Mouse (Mus musculus) stomach, postnatal 0 days (tissue): ENCODE measurements around the gene Ccdc92b. TPM values are rescaled to one million over a fixed set of nuclear protein-coding genes. Genes with fewer than 3 reads are reported as not detected.

ENCODE experiments used
- ATAC-seq: fragments of 200-750 bp; cut with Nextera tagmentation; 2 replicates; pipeline ENCODE4 v1.8.0; 2017; ENCODE audit not compliant: low FRiP score, low TSS enrichment
- DNase-seq: peaks from one replicate; pipeline ENCODE4 v3.0.0-alpha.2; 2016; ENCODE audit warnings: low spot score
- H3K27ac ChIP-seq: fragments of 300-500 bp; sonication (generic); replicated peaks from 2 replicates; pipeline ENCODE4 v1.5.1; 2014; ENCODE audit warnings: mild to moderate bottlenecking, control low read depth
- H3K27me3 ChIP-seq: fragments of 300-500 bp; sonication (generic); 2 replicates; pipeline ENCODE4 v1.6.1; 2014; ENCODE audit warnings: low read length; ENCODE audit not compliant: control insufficient read depth, insufficient read depth
- H3K36me3 ChIP-seq: fragments of 300-500 bp; sonication (generic); 2 replicates; pipeline ENCODE4 v1.6.1; 2014; ENCODE audit warnings: low read length, mixed read lengths; ENCODE audit not compliant: control insufficient read depth, insufficient read depth
- H3K4me1 ChIP-seq: fragments of 300-500 bp; sonication (generic); replicated peaks from 2 replicates; pipeline ENCODE4 v1.6.1; 2014; ENCODE audit warnings: antibody characterized with exemption; ENCODE audit not compliant: control insufficient read depth, insufficient read depth
- H3K4me2 ChIP-seq: fragments of 300-500 bp; sonication (generic); replicated peaks from 2 replicates; pipeline ENCODE4 v1.6.1; 2014; ENCODE audit warnings: low read depth, mild to moderate bottlenecking, control low read depth, moderate library complexity
- H3K4me3 ChIP-seq: fragments of 300-500 bp; sonication (generic); 2 replicates; pipeline ENCODE4 v1.5.1; 2014; ENCODE audit warnings: low read depth, low read length, control low read depth
- H3K9ac ChIP-seq: fragments of 300-500 bp; sonication (generic); 2 replicates; pipeline ENCODE4 v1.6.1; 2014; ENCODE audit warnings: mild to moderate bottlenecking, low read length, control low read depth, mixed read lengths
- H3K9me3 ChIP-seq: fragments of 300-500 bp; sonication (generic); 2 replicates; pipeline ENCODE4 v1.6.1; 2016; ENCODE audit warnings: low read length; ENCODE audit not compliant: control insufficient read depth
- CTCF ChIP-seq: IDR thresholded peaks from 2 replicates; pipeline ENCODE4 v1.5.1; 2016; ENCODE audit warnings: antibody characterized with exemption, low read depth, mild to moderate bottlenecking, moderate library complexity
- EP300 ChIP-seq: optimal IDR thresholded peaks from 2 replicates; pipeline ENCODE3; 2016; ENCODE audit warnings: antibody characterized with exemption
- WGBS: fragments of 180-500 bp; shearing (Covaris S2); extraction: QIAGEN DNeasy Blood & Tissue Kit; methylation state at CpG from one replicate; pipeline ENCODE4 v1.1.7; 2014; 5-methylcytosine and 5-hydroxymethylcytosine counted together
- polyA plus RNA-seq: library from polyadenylated mRNA; unstranded; fragments of >200 nt; fragmentation: Nextera tagmentation; extraction: Ambion mirVana; gene quantifications from 2 replicates; pipeline ENCODE4 v1.2.1, GENCODE M21; 2015

Ccdc92b gene
- polyA plus RNA-seq, 1 experiment from 2014 or later = 0.55 TPM

DNA sequence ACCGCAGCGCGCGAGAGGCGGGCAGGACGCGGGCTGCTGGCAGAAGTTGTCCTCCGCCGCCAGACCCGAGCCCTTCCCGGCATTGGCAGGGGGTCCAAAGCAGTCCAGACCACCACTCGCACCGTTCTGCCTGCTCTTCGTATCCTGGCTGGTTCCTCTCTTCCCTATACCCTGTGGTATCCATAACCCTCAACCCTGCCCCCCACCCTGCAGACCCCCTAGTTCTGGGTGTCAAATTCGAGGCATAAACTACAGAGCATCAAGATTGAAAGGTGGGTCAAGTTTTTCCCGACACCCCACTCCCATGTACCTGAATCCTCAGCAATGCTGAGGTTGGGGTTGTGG, 523 bp downstream of the Ccdc92b start:
- ATAC-seq = no peak
- TF ChIP-seq EP300 = no peak
- H3K36me3 ChIP-seq = no peaks in the 10 kb centered on the region
- 4% methylated on average over 16 of the region's 16 CpGs for WGBS
- DNase-seq = no peak
- no peak overlapping the region for H3K27ac ChIP-seq
- H3K4me3 ChIP-seq = 0 out of 2 replicates have a peak overlapping the region, but pooled peaks have one; percentile 4
- H3K27me3 ChIP-seq = no peaks in the 10 kb centered on the region; the same call in 1 of the 2 replicates
- no peaks in the 10 kb centered on the region for H3K4me1 ChIP-seq
- peak overlapping the region; percentile 43; the same call in 1 of the 2 replicates for H3K4me2 ChIP-seq
- no peaks in the 10 kb centered on the region for H3K9me3 ChIP-seq
- no peak overlapping the region for H3K9ac ChIP-seq

DNA sequence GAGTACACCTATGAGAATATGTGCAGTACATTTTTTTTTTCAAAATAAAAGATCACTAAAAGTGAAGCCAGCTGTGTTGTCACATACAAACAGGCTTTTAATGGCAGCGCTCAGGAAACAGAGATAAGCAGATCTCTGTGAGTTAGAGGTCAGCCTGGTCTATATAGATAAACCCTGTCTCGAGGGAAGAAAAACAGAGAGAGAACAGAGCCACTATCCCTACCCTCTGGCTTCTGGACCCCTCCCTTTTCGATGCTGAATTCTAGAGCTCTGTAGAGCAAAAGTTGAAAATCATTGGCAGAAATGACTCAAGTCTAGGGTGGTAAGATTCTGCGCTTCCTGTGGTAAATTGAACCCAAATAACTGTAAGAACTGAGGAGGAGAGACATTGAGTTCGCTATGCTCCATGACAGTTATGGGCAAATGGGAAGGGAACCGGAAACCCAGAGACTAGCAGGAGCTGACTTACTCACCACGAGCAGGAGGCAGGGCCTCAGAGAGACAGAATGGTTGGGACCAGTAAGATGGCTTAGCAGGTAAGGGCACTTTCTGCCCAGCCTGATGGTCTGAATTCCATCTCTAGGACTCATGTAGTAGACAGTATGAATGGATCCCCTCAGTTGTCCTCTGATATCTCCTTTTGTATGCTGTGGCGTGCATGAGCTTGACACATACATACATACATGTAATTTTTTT, 2.7 kb downstream of the Ccdc92b start:
- WGBS = 70% methylated on average over 8 of the region's 8 CpGs
- no peak for DNase-seq

DNA sequence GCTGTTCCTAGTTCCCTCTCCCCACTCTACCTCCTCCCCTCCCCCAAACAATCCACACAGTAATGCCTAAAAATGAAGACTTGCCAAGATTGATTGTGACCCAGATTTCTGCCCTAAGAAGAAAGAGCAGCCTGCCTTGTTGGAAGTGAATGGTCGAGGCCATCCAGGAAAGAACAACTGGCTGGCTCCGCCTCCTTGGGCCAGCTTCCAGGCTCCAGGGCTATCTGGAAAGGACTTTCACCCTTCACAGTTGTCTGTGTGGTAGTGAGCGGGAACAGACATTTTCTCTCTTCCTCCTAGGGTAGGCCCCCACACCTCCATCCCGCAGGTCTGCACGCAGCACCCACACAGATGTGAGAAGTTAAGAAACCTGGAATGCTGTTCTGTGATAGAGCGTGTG, 4.3 kb downstream of the Ccdc92b start:
- H3K4me2 ChIP-seq = no peak overlapping the region

More for the DNA sequence above, 2.7 kb downstream of the Ccdc92b start:
- no peak for ATAC-seq
- TF ChIP-seq CTCF (no peak), EP300 (no peak)
- no peak overlapping the region for H3K4me2 ChIP-seq
- no peaks in the 10 kb centered on the region for H3K9me3 ChIP-seq
- no peaks in the 10 kb centered on the region for H3K36me3 ChIP-seq
- no peaks in the 10 kb centered on the region for H3K4me1 ChIP-seq
- no peak overlapping the region for H3K4me3 ChIP-seq
- no peaks in the 10 kb centered on the region; the same call in 1 of the 2 replicates for H3K27me3 ChIP-seq
- H3K27ac ChIP-seq = no peak overlapping the region
- H3K9ac ChIP-seq = no peak overlapping the region

DNA sequence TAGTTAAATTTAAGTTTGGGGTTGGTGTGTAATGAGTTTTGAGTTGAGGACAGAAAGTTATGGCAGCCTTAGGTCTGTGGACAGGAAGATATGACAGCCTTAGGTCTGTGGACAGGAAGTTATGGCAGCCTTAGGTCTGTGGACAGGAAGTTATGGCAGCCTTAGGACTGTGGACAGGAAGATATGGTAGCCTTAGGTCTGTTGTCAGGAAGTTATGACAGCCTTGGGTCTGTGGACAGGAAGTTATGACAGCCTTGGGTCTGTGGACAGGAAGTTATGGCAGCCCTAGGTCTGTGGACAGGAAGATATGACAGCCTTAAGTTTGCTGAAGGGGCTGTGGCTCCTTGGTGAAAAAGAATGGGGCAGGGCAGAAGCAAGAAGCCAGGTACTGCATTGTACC, 5.9 kb downstream of the Ccdc92b start:
- DNase-seq = no peak
- Histone ChIP-seq H3K9me3 (no peaks in the 10 kb centered on the region), H3K27me3 (no peaks in the 10 kb centered on the region), H3K9ac (no peak overlapping the region), H3K4me2 (no peak overlapping the region), H3K4me3 (no peak overlapping the region), H3K27ac (no peak overlapping the region), H3K36me3 (no peaks in the 10 kb centered on the region), H3K4me1 (no peaks in the 10 kb centered on the region)
- ATAC-seq = no peak
- TF ChIP-seq CTCF (no peak), EP300 (no peak)

More for the DNA sequence above, 4.3 kb downstream of the Ccdc92b start:
- 59% methylated on average over 6 of the region's 6 CpGs for WGBS
- no peaks in the 10 kb centered on the region for H3K9me3 ChIP-seq
- H3K4me1 ChIP-seq = no peaks in the 10 kb centered on the region
- no peaks in the 10 kb centered on the region; the same call in 1 of the 2 replicates for H3K27me3 ChIP-seq
- no peak overlapping the region for H3K27ac ChIP-seq
- H3K36me3 ChIP-seq = no peaks in the 10 kb centered on the region
- DNase-seq (peak; percentile 63), ATAC-seq (no peak)
- TF ChIP-seq CTCF (no peak), EP300 (no peak)
- no peak overlapping the region for H3K4me3 ChIP-seq
- no peak overlapping the region for H3K9ac ChIP-seq

DNA sequence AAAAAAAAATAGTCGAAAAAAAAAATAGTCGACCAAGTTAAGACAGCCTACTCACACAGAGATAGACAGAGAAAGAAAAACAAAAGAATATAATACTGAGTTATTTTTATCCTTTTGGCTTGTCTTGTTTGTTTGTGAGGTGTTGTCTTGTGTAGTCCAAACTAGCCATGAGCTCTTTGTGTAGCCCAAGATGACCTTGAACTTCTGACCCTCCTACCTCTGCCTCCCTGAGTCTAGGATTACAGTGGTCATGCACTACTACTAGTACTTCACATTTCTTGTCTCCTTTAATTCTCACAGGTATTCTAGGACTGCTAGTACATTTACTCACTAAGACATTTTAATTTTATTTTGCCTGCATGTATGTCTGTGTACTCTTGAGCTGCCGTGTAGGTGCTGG, 8.1 kb downstream of the Ccdc92b start:
- H3K27ac ChIP-seq = no peak overlapping the region
- H3K9ac ChIP-seq = no peak overlapping the region
- H3K4me1 ChIP-seq = no peaks in the 10 kb centered on the region
- H3K27me3 ChIP-seq = no peaks in the 10 kb centered on the region
- no peak for ATAC-seq
- H3K4me3 ChIP-seq = no peak overlapping the region
- no peaks in the 10 kb centered on the region for H3K9me3 ChIP-seq
- no peak for DNase-seq
- TF ChIP-seq CTCF (no peak), EP300 (no peak)
- WGBS = 64% methylated on average over 3 of the region's 3 CpGs
- no peaks in the 10 kb centered on the region for H3K36me3 ChIP-seq
- no peak overlapping the region for H3K4me2 ChIP-seq
